Mouse (Mus musculus): ENCODE data around the gene Slc16a7. TPM values are rescaled to one million over a fixed set of nuclear protein-coding genes. Genes with fewer than 3 reads are reported as not detected.
A peak's percentile ranks its signal among the peaks of the same experiment; 100 is the strongest.

The Slc16a7 gene
- total RNA-seq, 2 experiments from 2014 or later, result 57.3 to 64.4 TPM

- no peak for DNase-seq (ENCODE audit: low spot score in 2 of 2)
Measured at GRCm38 (mm10) chr10:125324871-125325565, 64.2 kb downstream of the Slc16a7 start.

GRCm38 (mm10) chr10:125324149-125324834, 65.0 kb downstream of the Slc16a7 start:
- peak in 1 of 2 experiments; percentile 37 for DNase-seq (ENCODE audit: low spot score in 2 of 2)

- no peak for DNase-seq (ENCODE audit: low spot score in 2 of 2)
Measured at GRCm38 (mm10) chr10:125321446-125322428, 67.5 kb downstream of the Slc16a7 start.

- DNase-seq (ENCODE audit: low spot score in 2 of 2), result peak in 1 of 2 experiments; percentile 30
Measured at GRCm38 (mm10) chr10:125317317-125317716, 71.9 kb downstream of the Slc16a7 start.

GRCm38 (mm10) chr10:125310855-125311254, 78.4 kb downstream of the Slc16a7 start:
- no peak for DNase-seq (ENCODE audit: low spot score in 2 of 2)

- DNase-seq (ENCODE audit: low spot score in 2 of 2), result no peak
Measured at GRCm38 (mm10) chr10:125298036-125298435, 91.2 kb downstream of the Slc16a7 start.

GRCm38 (mm10) chr10:125290320-125290719, 98.9 kb downstream of the Slc16a7 start:
- DNase-seq (ENCODE audit: low spot score in 2 of 2), result no peak

- no peak for DNase-seq (ENCODE audit: low spot score in 2 of 2)
Measured at GRCm38 (mm10) chr10:125288560-125288959, 100.7 kb downstream of the Slc16a7 start.

GRCm38 (mm10) chr10:125285386-125285785, 103.9 kb downstream of the Slc16a7 start:
- DNase-seq (ENCODE audit: low spot score in 2 of 2), result no peak

GRCm38 (mm10) chr10:125275149-125275848, 114.0 kb downstream of the Slc16a7 start:
- no peak for DNase-seq (ENCODE audit: low spot score in 2 of 2)

- no peak for DNase-seq (ENCODE audit: low spot score in 2 of 2)
Measured at GRCm38 (mm10) chr10:125274519-125275148, 114.6 kb downstream of the Slc16a7 start.

GRCm38 (mm10) chr10:125273759-125274158, 115.5 kb downstream of the Slc16a7 start:
- DNase-seq (ENCODE audit: low spot score in 2 of 2), result no peak

GRCm38 (mm10) chr10:125271448-125271847, 117.8 kb downstream of the Slc16a7 start:
- no peak for DNase-seq (ENCODE audit: low spot score in 2 of 2)

GRCm38 (mm10) chr10:125270266-125270665, 119.0 kb downstream of the Slc16a7 start:
- DNase-seq (ENCODE audit: low spot score in 2 of 2), result no peak

- no peak for DNase-seq (ENCODE audit: low spot score in 2 of 2)
Measured at GRCm38 (mm10) chr10:125266322-125266721, 122.9 kb downstream of the Slc16a7 start.

- DNase-seq (ENCODE audit: low spot score in 2 of 2), result no peak
Measured at GRCm38 (mm10) chr10:125265901-125266300, 123.4 kb downstream of the Slc16a7 start.

- DNase-seq (ENCODE audit: low spot score in 2 of 2), result no peak
Measured at GRCm38 (mm10) chr10:125265467-125265866, 123.8 kb downstream of the Slc16a7 start.

- DNase-seq (ENCODE audit: low spot score in 2 of 2), result peak; percentile 33 to 66
Measured at GRCm38 (mm10) chr10:125264938-125265337, 124.3 kb downstream of the Slc16a7 start.

GRCm38 (mm10) chr10:125255904-125256303, 133.4 kb downstream of the Slc16a7 start:
- DNase-seq (ENCODE audit: low spot score in 2 of 2), result no peak

GRCm38 (mm10) chr10:125214536-125214935, 174.7 kb downstream of the Slc16a7 start:
- DNase-seq (ENCODE audit: low spot score in 2 of 2), result no peak
